Mouse (Mus musculus) spleen, adult 2 months (tissue): ENCODE results near the gene Wiz.

Experiments used
- CTCF ChIP-seq: fragments of 200-500 bp; IDR thresholded peaks from 2 replicates; pipeline ENCODE4 v1.5.1; 2011; ENCODE audit warnings: mild to moderate bottlenecking, inconsistent platforms; ENCODE audit not compliant: insufficient read depth, insufficient read length, insufficient replicate concordance; ENCODE audit errors: extremely low read depth
- POLR2A ChIP-seq: fragments of 200-500 bp; IDR thresholded peaks from 2 replicates; pipeline ENCODE4 v1.6.1; 2011; ENCODE audit warnings: low read depth, low read length, inconsistent platforms

GRCm38 (mm10) chr17:32358192-32358942, 30.9 kb downstream of the Wiz start:
- TF ChIP-seq POLR2A (no peak), CTCF (no peak)
